Mouse (Mus musculus): ENCODE data around the gene Grtp1. TPM values are rescaled to one million over a fixed set of nuclear protein-coding genes. Genes with fewer than 3 reads are reported as not detected.

Grtp1 gene
- 11.4 and 13.3 TPM in 2 replicates for polyA plus RNA-seq (2015; fragmentation: Nextera tagmentation; extraction: Ambion mirVana)

- peak; percentile 78 for ATAC-seq (ENCODE audit: low FRiP score)
- Histone ChIP-seq H3K4me1 (replicated peaks) (peaks cover 17% of the 10 kb centered on the region), H3K27me3 (peaks cover 43% of the 10 kb centered on the region), H3K9ac (peak within 1 kb of the TSS; percentile 82), H3K27ac (no peak within 1 kb of the TSS), H3K4me2 (peak within 1 kb of the TSS; percentile 87), H3K36me3 (no peaks in the 10 kb centered on the region), H3K4me3 (peak within 1 kb of the TSS; percentile 78), H3K9me3 (no peaks in the 10 kb centered on the region)
- under 1% methylated on average over 51 of the region's 58 CpGs for WGBS
Observed at GRCm38 (mm10) chr8:13200301-13201012, at the start of gene Grtp1. Gene Grtp1 (minus strand): TSS chr8:13200620.

- WGBS = 87% methylated on average over 11 of the region's 11 CpGs
Observed at GRCm38 (mm10) chr8:13244343-13244880, 44.0 kb upstream of the Grtp1 start.

DNA sequence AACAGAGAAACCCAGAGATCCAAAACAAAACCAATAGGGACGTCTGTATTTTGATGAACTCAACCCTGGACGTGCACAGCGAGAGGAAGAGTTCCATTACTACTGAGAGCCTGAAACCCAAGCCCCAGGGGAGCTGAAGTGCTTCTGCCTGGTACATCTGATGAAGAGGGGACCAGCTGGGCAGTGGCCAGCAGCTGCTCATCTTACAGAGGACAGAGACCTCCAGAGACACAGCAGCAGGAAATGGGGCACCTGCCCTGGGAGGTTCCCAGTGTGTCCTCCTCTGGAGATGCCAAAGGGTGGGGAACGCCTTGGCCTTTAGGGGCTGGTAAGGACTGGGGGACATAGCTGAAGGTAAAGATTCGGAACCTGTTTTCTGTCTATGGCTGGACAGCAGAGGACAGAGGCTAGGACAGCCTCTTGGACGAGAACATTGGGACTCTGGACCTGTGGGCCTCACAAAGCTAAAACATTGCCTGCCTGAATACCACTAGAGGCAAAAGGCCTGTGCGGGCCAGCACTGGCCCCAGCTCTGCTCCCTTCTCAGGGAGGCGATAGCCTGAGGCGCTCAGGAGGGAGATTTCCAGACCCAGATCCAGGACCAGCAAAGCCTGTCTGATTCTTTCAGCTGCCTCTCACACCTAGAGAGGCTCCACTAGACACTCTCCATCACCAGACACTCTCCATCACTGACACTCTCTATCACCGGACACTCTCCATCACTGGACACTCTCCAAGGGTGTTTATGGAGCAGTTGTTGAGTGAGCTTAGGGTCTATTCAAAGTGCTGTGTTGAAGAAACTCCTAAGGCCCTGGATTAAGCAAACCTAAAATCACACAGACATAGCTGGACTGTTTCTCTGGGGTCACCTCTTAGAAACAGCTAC is 42.8 kb upstream of the Grtp1 start:
- Histone ChIP-seq H3K4me1 (replicated peaks) (no peaks in the 10 kb centered on the region), H3K27ac (no peak overlapping the region), H3K27me3 (no peaks in the 10 kb centered on the region), H3K36me3 (no peaks in the 10 kb centered on the region), H3K9ac (no peak overlapping the region), H3K4me2 (no peak overlapping the region), H3K4me3 (no peak overlapping the region), H3K9me3 (no peaks in the 10 kb centered on the region)
- ATAC-seq (ENCODE audit: low FRiP score) = no peak
- WGBS = 81% methylated on average over 10 of the region's 10 CpGs

More at GRCm38 (mm10) chr8:13244343-13244880, 44.0 kb upstream of the Grtp1 start:
- no peaks in the 10 kb centered on the region for H3K9me3 ChIP-seq
- H3K4me2 ChIP-seq = no peak overlapping the region
- no peak overlapping the region for H3K4me3 ChIP-seq
- H3K36me3 ChIP-seq = no peaks in the 10 kb centered on the region
- H3K27ac ChIP-seq = no peak overlapping the region
- ATAC-seq (ENCODE audit: low FRiP score) = no peak
- no peaks in the 10 kb centered on the region for H3K4me1 ChIP-seq (replicated peaks)
- no peak overlapping the region for H3K9ac ChIP-seq
- no peaks in the 10 kb centered on the region for H3K27me3 ChIP-seq

DNA sequence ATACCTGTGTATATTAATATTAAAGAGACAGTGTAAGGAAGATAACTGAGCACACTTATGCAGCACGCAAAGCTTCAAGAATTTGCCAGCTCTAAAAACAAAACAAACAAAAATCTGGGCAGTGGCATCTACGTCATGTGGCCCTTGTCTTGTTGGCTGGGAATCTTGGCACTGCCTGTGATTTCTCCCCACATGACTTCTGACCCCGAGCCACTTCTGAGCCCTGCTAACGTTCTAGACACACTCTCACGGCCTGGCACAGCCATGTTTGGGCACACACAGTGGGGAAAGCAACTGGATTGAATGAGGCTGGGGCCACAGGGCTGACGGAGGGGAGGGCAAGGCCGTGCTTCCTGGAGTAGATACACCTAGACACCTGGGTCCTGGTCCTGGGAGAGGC is 40.3 kb upstream of the Grtp1 start:
- no peaks in the 10 kb centered on the region for H3K9me3 ChIP-seq
- 89% methylated on average over 7 of the region's 7 CpGs for WGBS
- no peak overlapping the region for H3K9ac ChIP-seq
- H3K4me1 ChIP-seq (replicated peaks) = no peaks in the 10 kb centered on the region
- H3K27me3 ChIP-seq = 0 out of 2 replicates have a peak, but pooled peaks cover 4% of the 10 kb centered on the region
- ATAC-seq (ENCODE audit: low FRiP score) = no peak
- H3K4me2 ChIP-seq = no peak overlapping the region
- H3K27ac ChIP-seq = no peak overlapping the region
- no peaks in the 10 kb centered on the region for H3K36me3 ChIP-seq
- no peak overlapping the region for H3K4me3 ChIP-seq

DNA sequence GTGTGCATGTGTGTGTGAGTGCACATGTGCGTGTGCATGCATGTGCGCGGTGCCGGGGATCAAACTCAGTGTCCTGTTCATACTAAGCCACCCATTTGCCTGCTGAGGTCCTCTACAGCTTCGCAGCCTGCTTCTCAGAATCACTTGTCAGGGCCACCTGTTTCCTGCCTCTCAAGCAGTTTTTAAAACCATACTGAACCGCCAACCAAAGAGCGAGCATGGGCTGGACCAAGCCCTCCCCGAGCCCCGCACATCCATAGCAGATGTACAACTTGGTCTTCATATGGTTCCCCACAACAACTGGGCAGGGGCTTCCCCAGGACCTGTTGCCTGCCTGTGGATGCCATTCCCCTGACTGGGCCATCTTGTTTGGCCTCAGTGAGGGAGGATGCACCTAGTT is 39.6 kb upstream of the Grtp1 start:
- 92% methylated on average over 9 of the region's 9 CpGs for WGBS
- 0 out of 2 replicates have a peak, but pooled peaks cover 4% of the 10 kb centered on the region for H3K27me3 ChIP-seq
- H3K4me3 ChIP-seq = no peak overlapping the region
- H3K4me1 ChIP-seq (replicated peaks) = no peaks in the 10 kb centered on the region
- H3K9ac ChIP-seq = no peak overlapping the region
- no peak overlapping the region for H3K27ac ChIP-seq
- no peak for ATAC-seq (ENCODE audit: low FRiP score)
- no peak overlapping the region for H3K4me2 ChIP-seq
- no peaks in the 10 kb centered on the region for H3K9me3 ChIP-seq
- no peaks in the 10 kb centered on the region for H3K36me3 ChIP-seq

- no peaks in the 10 kb centered on the region for H3K9me3 ChIP-seq
- no peak overlapping the region for H3K9ac ChIP-seq
- no peak overlapping the region for H3K27ac ChIP-seq
- ATAC-seq (ENCODE audit: low FRiP score) = no peak
- H3K4me1 ChIP-seq (replicated peaks) = no peaks in the 10 kb centered on the region
- WGBS = 90% methylated on average over 13 of the region's 13 CpGs
- no peaks in the 10 kb centered on the region for H3K36me3 ChIP-seq
- no peak overlapping the region for H3K4me3 ChIP-seq
- H3K27me3 ChIP-seq = 0 out of 2 replicates have a peak, but pooled peaks cover 6% of the 10 kb centered on the region
- no peak overlapping the region for H3K4me2 ChIP-seq
Observed at GRCm38 (mm10) chr8:13234803-13235202, 34.4 kb upstream of the Grtp1 start.

DNA sequence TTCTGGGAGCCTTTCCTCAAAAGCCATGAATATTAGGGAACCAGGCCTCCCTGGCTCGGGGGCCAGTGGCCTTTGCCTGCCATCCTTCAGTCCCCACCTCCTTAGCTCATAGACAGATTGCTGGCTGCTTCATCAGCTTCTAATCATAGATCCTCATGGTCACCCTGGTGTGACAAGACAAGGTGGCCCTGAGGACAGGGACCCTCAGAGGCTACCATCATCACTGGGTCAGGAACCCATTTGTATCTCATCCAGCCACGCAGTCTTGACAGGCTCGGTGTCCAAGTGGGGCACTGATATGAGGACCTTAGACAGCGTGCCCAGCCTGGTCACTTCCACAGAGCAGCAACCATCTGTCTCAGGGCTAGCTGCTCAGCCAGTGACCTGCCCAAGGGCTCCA is 30.1 kb upstream of the Grtp1 start:
- H3K4me1 ChIP-seq (replicated peaks) = peaks cover 3% of the 10 kb centered on the region; the same call in 1 of the 2 replicates
- no peak overlapping the region for H3K4me2 ChIP-seq
- WGBS = 91% methylated on average over 4 of the region's 4 CpGs
- ATAC-seq (ENCODE audit: low FRiP score) = no peak
- no peaks in the 10 kb centered on the region for H3K9me3 ChIP-seq
- H3K4me3 ChIP-seq = no peak overlapping the region
- no peak overlapping the region for H3K9ac ChIP-seq
- H3K27ac ChIP-seq = no peak overlapping the region
- H3K36me3 ChIP-seq = no peaks in the 10 kb centered on the region
- 0 out of 2 replicates have a peak, but pooled peaks cover 2% of the 10 kb centered on the region for H3K27me3 ChIP-seq

DNA sequence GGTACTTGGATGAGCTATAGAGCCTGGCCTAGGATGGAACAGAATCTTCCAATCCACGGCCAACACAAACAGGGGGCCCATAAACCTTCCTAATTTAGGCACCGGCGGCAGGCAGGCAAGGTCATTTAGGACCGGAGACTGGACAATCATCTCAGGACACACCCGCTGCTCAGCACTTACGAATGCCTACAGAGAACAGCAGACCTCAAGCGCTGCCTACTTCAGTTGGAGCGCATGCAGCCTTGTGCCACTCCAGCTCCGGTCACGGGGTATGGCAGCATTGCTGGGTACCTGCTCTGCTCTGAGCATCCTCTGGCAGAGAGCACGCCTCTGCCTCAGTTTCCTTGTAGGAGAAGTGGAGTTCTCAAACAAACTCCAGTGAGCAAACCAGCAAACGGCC is 29.4 kb upstream of the Grtp1 start:
- Histone ChIP-seq H3K4me1 (replicated peaks) (peaks cover 3% of the 10 kb centered on the region; the same call in 1 of the 2 replicates), H3K4me3 (no peak overlapping the region), H3K4me2 (no peak overlapping the region), H3K9me3 (no peaks in the 10 kb centered on the region), H3K27ac (no peak overlapping the region), H3K36me3 (no peaks in the 10 kb centered on the region), H3K27me3 (0 out of 2 replicates have a peak, but pooled peaks cover 2% of the 10 kb centered on the region), H3K9ac (no peak overlapping the region)
- no peak for ATAC-seq (ENCODE audit: low FRiP score)
- WGBS = 90% methylated on average over 12 of the region's 12 CpGs

GRCm38 (mm10) chr8:13228923-13229610 is 28.6 kb upstream of the Grtp1 start:
- Histone ChIP-seq H3K27ac (no peak overlapping the region), H3K4me1 (replicated peaks) (peaks cover 3% of the 10 kb centered on the region; the same call in 1 of the 2 replicates), H3K27me3 (0 out of 2 replicates have a peak, but pooled peaks cover 2% of the 10 kb centered on the region), H3K9ac (no peak overlapping the region), H3K36me3 (no peaks in the 10 kb centered on the region), H3K4me2 (no peak overlapping the region), H3K4me3 (no peak overlapping the region), H3K9me3 (no peaks in the 10 kb centered on the region)
- no peak for ATAC-seq (ENCODE audit: low FRiP score)
- 58% methylated on average over 9 of the region's 9 CpGs for WGBS

GRCm38 (mm10) chr8:13227184-13227583 is 26.8 kb upstream of the Grtp1 start:
- WGBS = 71% methylated on average over 3 of the region's 3 CpGs
- Histone ChIP-seq H3K27me3 (0 out of 2 replicates have a peak, but pooled peaks cover 6% of the 10 kb centered on the region), H3K9me3 (no peaks in the 10 kb centered on the region), H3K4me2 (no peak overlapping the region), H3K9ac (no peak overlapping the region), H3K4me3 (no peak overlapping the region), H3K4me1 (replicated peaks) (peaks cover 3% of the 10 kb centered on the region; the same call in 1 of the 2 replicates), H3K27ac (no peak overlapping the region), H3K36me3 (no peaks in the 10 kb centered on the region)
- ATAC-seq (ENCODE audit: low FRiP score) = no peak

GRCm38 (mm10) chr8:13226288-13226687 is 25.9 kb upstream of the Grtp1 start:
- Histone ChIP-seq H3K27ac (no peak overlapping the region), H3K4me3 (no peak overlapping the region), H3K27me3 (0 out of 2 replicates have a peak, but pooled peaks cover 11% of the 10 kb centered on the region), H3K9me3 (no peaks in the 10 kb centered on the region), H3K4me1 (replicated peaks) (peaks cover 3% of the 10 kb centered on the region; the same call in 1 of the 2 replicates), H3K4me2 (no peak overlapping the region), H3K36me3 (no peaks in the 10 kb centered on the region), H3K9ac (no peak overlapping the region)
- 0 out of 2 replicates have a peak, but pooled peaks have one; percentile 68 for ATAC-seq (ENCODE audit: low FRiP score)
- WGBS = 48% methylated on average over 6 of the region's 6 CpGs

Data from hindbrain, embryonic 13.5 days (tissue).